Mouse (Mus musculus) kidney, embryonic 14.5 days (tissue): ENCODE measurements around the gene Lpp. TPM values are rescaled to one million over a fixed set of nuclear protein-coding genes. Genes with fewer than 3 reads are reported as not detected.

Source experiments
- ATAC-seq: fragments of 200-750 bp; cut with Nextera tagmentation; 2 replicates; pipeline ENCODE4 v1.8.0; 2017; ENCODE audit warnings: moderate number of reproducible peaks, mild to moderate bottlenecking, moderate TSS enrichment, moderate library complexity; ENCODE audit not compliant: low FRiP score, low TSS enrichment
- H3K27ac ChIP-seq: fragments of 300-500 bp; sonication (generic); 2 replicates; pipeline ENCODE4 v1.5.1; 2014; ENCODE audit warnings: low read depth, mild to moderate bottlenecking, low read length, moderate library complexity, mixed read lengths
- H3K27me3 ChIP-seq: fragments of 300-500 bp; sonication (generic); 2 replicates; pipeline ENCODE4 v1.6.1; 2014; ENCODE audit warnings: mild to moderate bottlenecking, low read length; ENCODE audit not compliant: control insufficient read depth, insufficient read depth
- H3K36me3 ChIP-seq: fragments of 300-500 bp; sonication (generic); 2 replicates; pipeline ENCODE4 v1.6.1; 2014; ENCODE audit warnings: low read length, mixed read lengths; ENCODE audit not compliant: control insufficient read depth, insufficient read depth
- H3K4me1 ChIP-seq: fragments of 300-500 bp; sonication (generic); 2 replicates; pipeline ENCODE4 v1.6.1; 2014; ENCODE audit warnings: low read length, mixed read lengths; ENCODE audit not compliant: control insufficient read depth, insufficient read depth
- H3K4me2 ChIP-seq: fragments of 300-500 bp; sonication (generic); replicated peaks from 2 replicates; pipeline ENCODE4 v1.6.1; 2014; ENCODE audit warnings: low read depth, mild to moderate bottlenecking, low read length
- H3K4me3 ChIP-seq: fragments of 300-500 bp; sonication (generic); 2 replicates; pipeline ENCODE4 v1.5.1; 2014; ENCODE audit warnings: mild to moderate bottlenecking, low read length
- H3K9ac ChIP-seq: fragments of 300-500 bp; sonication (generic); 2 replicates; pipeline ENCODE4 v1.6.1; 2014; ENCODE audit warnings: low read depth, mild to moderate bottlenecking, low read length, moderate library complexity
- H3K9me3 ChIP-seq: fragments of 300-500 bp; sonication (generic); 2 replicates; pipeline ENCODE4 v1.6.1; 2016; ENCODE audit warnings: low read length; ENCODE audit not compliant: control insufficient read depth
- WGBS: fragments of 180-500 bp; shearing (Covaris S2); extraction: QIAGEN DNeasy Blood & Tissue Kit; methylation state at CpG from one replicate; pipeline ENCODE4 v1.1.7; 2014; 5-methylcytosine and 5-hydroxymethylcytosine counted together
- polyA plus RNA-seq: library from polyadenylated mRNA; unstranded; fragments of >200 nt; fragmentation: Nextera tagmentation; extraction: Ambion mirVana; gene quantifications from 2 replicates; pipeline ENCODE4 v1.2.1, GENCODE M21; 2014

Gene Lpp
- polyA plus RNA-seq, 1 experiment from 2014 or later, result 49.2 TPM

GRCm38 (mm10) chr16:24464436-24464835 lies 71.1 kb downstream of the Lpp start:
- 62% methylated on average over 5 of the region's 5 CpGs for WGBS
- Histone ChIP-seq H3K9ac (no peak overlapping the region), H3K36me3 (no peaks in the 10 kb centered on the region), H3K27ac (no peak overlapping the region), H3K4me2 (no peak overlapping the region), H3K4me3 (no peak overlapping the region), H3K4me1 (no peaks in the 10 kb centered on the region), H3K27me3 (no peaks in the 10 kb centered on the region), H3K9me3 (no peaks in the 10 kb centered on the region)
- no peak for ATAC-seq

GRCm38 (mm10) chr16:24465633-24466032 lies 72.3 kb downstream of the Lpp start:
- no peak overlapping the region for H3K27ac ChIP-seq
- WGBS, result 88% methylated on average over 5 of the region's 5 CpGs
- no peaks in the 10 kb centered on the region for H3K27me3 ChIP-seq
- no peak for ATAC-seq
- H3K4me2 ChIP-seq, result no peak overlapping the region
- H3K9me3 ChIP-seq, result no peaks in the 10 kb centered on the region
- no peak overlapping the region for H3K9ac ChIP-seq
- H3K36me3 ChIP-seq, result no peaks in the 10 kb centered on the region
- H3K4me1 ChIP-seq, result no peaks in the 10 kb centered on the region
- H3K4me3 ChIP-seq, result no peak overlapping the region

- Histone ChIP-seq H3K27me3 (no peaks in the 10 kb centered on the region), H3K27ac (no peak overlapping the region), H3K4me3 (no peak overlapping the region), H3K9ac (no peak overlapping the region), H3K4me1 (no peaks in the 10 kb centered on the region), H3K36me3 (no peaks in the 10 kb centered on the region), H3K4me2 (no peak overlapping the region), H3K9me3 (no peaks in the 10 kb centered on the region)
- 76% methylated on average over 17 of the region's 17 CpGs for WGBS
- no peak for ATAC-seq
Observed at GRCm38 (mm10) chr16:24467544-24468290, 74.4 kb downstream of the Lpp start.

GRCm38 (mm10) chr16:24469313-24469712 lies 76.0 kb downstream of the Lpp start:
- Histone ChIP-seq H3K27ac (no peak overlapping the region), H3K4me1 (no peaks in the 10 kb centered on the region; the same call in 1 of the 2 replicates), H3K4me3 (no peak overlapping the region), H3K27me3 (no peaks in the 10 kb centered on the region), H3K36me3 (no peaks in the 10 kb centered on the region), H3K9me3 (no peaks in the 10 kb centered on the region), H3K4me2 (no peak overlapping the region), H3K9ac (no peak overlapping the region)
- no peak for ATAC-seq
- WGBS, result 55% methylated on average over 3 of the region's 3 CpGs

- Histone ChIP-seq H3K27ac (no peak overlapping the region), H3K4me3 (no peak overlapping the region), H3K4me2 (no peak overlapping the region), H3K27me3 (no peaks in the 10 kb centered on the region), H3K4me1 (peaks cover 4% of the 10 kb centered on the region), H3K9ac (no peak overlapping the region), H3K9me3 (no peaks in the 10 kb centered on the region), H3K36me3 (no peaks in the 10 kb centered on the region)
- whole genome bisulfite sequencing, result 67% methylated on average over 1 of the region's 1 CpGs
- no peak for ATAC-seq
Observed at GRCm38 (mm10) chr16:24470601-24471000, 77.3 kb downstream of the Lpp start.

- Histone ChIP-seq H3K4me2 (no peak overlapping the region), H3K36me3 (no peaks in the 10 kb centered on the region), H3K27ac (no peak overlapping the region), H3K9ac (no peak overlapping the region), H3K4me3 (no peak overlapping the region), H3K9me3 (no peaks in the 10 kb centered on the region), H3K27me3 (no peaks in the 10 kb centered on the region), H3K4me1 (peaks cover 8% of the 10 kb centered on the region)
- WGBS, result 79% methylated on average over 4 of the region's 4 CpGs
- ATAC-seq, result no peak
Observed at GRCm38 (mm10) chr16:24471029-24471428, 77.7 kb downstream of the Lpp start.

- Histone ChIP-seq H3K4me3 (no peak overlapping the region), H3K27ac (no peak overlapping the region), H3K36me3 (no peaks in the 10 kb centered on the region), H3K4me2 (no peak overlapping the region), H3K27me3 (no peaks in the 10 kb centered on the region), H3K9me3 (no peaks in the 10 kb centered on the region), H3K9ac (no peak overlapping the region), H3K4me1 (peaks cover 16% of the 10 kb centered on the region)
- 83% methylated on average over 1 of the region's 1 CpGs for WGBS
- no peak for ATAC-seq
Observed at GRCm38 (mm10) chr16:24471801-24472200, 78.5 kb downstream of the Lpp start.

GRCm38 (mm10) chr16:24473966-24474365 lies 80.7 kb downstream of the Lpp start:
- peaks cover 23% of the 10 kb centered on the region for H3K4me1 ChIP-seq
- H3K4me2 ChIP-seq, result no peak overlapping the region
- no peak overlapping the region for H3K4me3 ChIP-seq
- no peaks in the 10 kb centered on the region for H3K36me3 ChIP-seq
- no peaks in the 10 kb centered on the region for H3K9me3 ChIP-seq
- no peak for ATAC-seq
- no peak overlapping the region for H3K27ac ChIP-seq
- H3K9ac ChIP-seq, result no peak overlapping the region
- H3K27me3 ChIP-seq, result no peaks in the 10 kb centered on the region
- WGBS, result 63% methylated on average over 3 of the region's 3 CpGs

GRCm38 (mm10) chr16:24474781-24475180 lies 81.5 kb downstream of the Lpp start:
- peaks cover 23% of the 10 kb centered on the region for H3K4me1 ChIP-seq
- no peaks in the 10 kb centered on the region for H3K9me3 ChIP-seq
- no peak overlapping the region for H3K27ac ChIP-seq
- WGBS, result 73% methylated on average over 6 of the region's 6 CpGs
- H3K9ac ChIP-seq, result no peak overlapping the region
- H3K27me3 ChIP-seq, result no peaks in the 10 kb centered on the region
- no peak overlapping the region for H3K4me2 ChIP-seq
- H3K4me3 ChIP-seq, result no peak overlapping the region
- no peaks in the 10 kb centered on the region for H3K36me3 ChIP-seq
- ATAC-seq, result no peak
